Mouse (Mus musculus) central nervous system, embryonic 14 days (tissue): ENCODE results near the gene Pdcd6. TPM values are rescaled to one million over a fixed set of nuclear protein-coding genes. Genes with fewer than 3 reads are reported as not detected.

Experiments used
- polyA plus RNA-seq: library from polyadenylated mRNA; depleted of rRNA; stranded (reverse); fragments of >200 nt; gene quantifications from 2 replicates; pipeline ENCODE4 v1.2.3, GENCODE M21; 2012; rRNA removed

Gene Pdcd6
- 127 and 135 TPM in 2 replicates for polyA plus RNA-seq

DNA sequence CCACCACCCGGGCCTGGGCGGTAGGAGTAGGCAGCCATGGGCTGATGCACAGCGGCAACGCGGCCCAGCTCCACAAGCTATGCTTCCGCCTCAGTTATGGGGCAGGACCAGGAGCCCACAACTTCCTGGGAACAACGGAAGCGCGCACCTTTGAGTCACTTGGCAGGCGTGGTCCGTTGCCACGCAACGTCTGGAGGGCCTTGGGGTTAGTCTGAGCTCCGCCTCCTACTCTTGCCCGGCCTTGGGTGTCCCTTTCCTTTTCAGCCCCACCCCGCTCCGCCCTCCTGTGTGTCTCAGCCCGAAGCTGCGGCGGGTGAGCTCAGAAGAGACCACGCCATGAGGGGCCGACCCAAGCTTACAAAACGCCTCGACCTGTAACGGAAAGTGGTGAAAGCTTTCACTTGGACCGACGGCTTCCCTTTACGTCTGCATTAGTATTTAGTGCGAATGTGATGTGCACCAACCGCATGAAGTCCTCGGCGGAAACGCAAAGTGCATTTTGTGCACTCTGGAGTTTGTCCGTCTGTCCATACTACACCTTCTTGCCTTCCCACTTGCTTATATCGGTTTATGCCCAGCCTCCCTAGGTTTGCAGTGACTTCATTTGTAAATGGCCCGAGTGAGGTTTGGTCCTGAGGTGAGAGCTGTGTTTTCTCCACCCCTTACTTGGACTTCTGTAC is at the start of gene Pdcd6:
Pdcd6 (minus strand) TSS at position 411 of the 680 bp plus-strand sequence.

GRCm38 (mm10) chr13:74363859-74364235 is 46.5 kb upstream of the Pdcd6 start, which contains the start of gene Lrrc14b:
Lrrc14b (minus strand) TSS chr13:74364005.

GRCm38 (mm10) chr13:74349566-74350434 is 32.4 kb upstream of the Pdcd6 start, which contains the start of the genes Sdha and Ccdc127:
Sdha (minus strand) TSS chr13:74350280.
Ccdc127 (plus strand) TSS chr13:74350309.

DNA sequence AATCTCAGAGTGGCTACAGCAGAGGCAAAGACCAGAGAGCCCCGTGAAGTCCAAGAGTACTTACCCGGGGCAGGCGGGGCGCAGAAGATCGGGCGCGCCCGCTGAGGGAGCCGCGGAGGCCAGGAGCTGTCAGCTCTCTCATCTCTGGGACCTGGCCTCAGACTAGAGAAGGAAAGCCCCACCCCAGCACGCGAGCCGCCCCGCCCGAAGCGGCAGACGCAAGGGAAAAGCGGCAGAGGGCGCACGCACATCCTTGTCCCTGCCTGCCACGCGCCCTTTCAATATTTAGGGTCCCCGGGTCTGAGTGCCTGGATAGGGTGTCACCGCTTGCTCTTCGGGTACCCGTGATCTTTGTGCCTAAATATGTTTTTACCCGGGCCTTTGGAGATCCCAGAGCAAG is 25.2 kb downstream of the Pdcd6 start, which contains the start of gene Ahrr:
Ahrr (minus strand) TSS at position 165 of the 400 bp plus-strand sequence.

Other genes starting within 250 kb of the Pdcd6 start
- gene Slc9a3, start 196.1 kb downstream of the Pdcd6 start, polyA plus RNA-seq, result 0.16 TPM in 1 of 2 replicates, not detected in the other
- 58.2 and 59.3 TPM in 2 replicates for gene Exoc3, start 108.8 kb downstream of the Pdcd6 start, polyA plus RNA-seq
- 1.5 and 1.9 TPM in 2 replicates for gene Ahrr, start 25.2 kb downstream of the Pdcd6 start, polyA plus RNA-seq
- gene Sdha, start 32.7 kb upstream of the Pdcd6 start, polyA plus RNA-seq, result 155 and 161 TPM in 2 replicates
- 21.6 and 22.8 TPM in 2 replicates for gene Ccdc127, start 32.7 kb upstream of the Pdcd6 start, polyA plus RNA-seq
- gene Lrrc14b, start 46.4 kb upstream of the Pdcd6 start, polyA plus RNA-seq, result 0.04 and 0.14 TPM in 2 replicates
- gene Zfp72, start 73.3 kb upstream of the Pdcd6 start, polyA plus RNA-seq, result 2.0 and 2.1 TPM in 2 replicates
- gene Ftl1-ps1, start 82.1 kb upstream of the Pdcd6 start, polyA plus RNA-seq, result 32.3 and 37.2 TPM in 2 replicates
- 7.0 and 7.5 TPM in 2 replicates for gene Zfp825, start 176.4 kb upstream of the Pdcd6 start, polyA plus RNA-seq